Mouse (Mus musculus): Measurements from ENCODE around the gene Panx2.

GRCm38 (mm10) chr15:89074613-89075477, 15.3 kb downstream of the Panx2 start, which contains the start of gene Trabd:
- TF ChIP-seq CTCF (conservative IDR thresholded peaks at IDR 0.05 in 1 of 2, IDR thresholded peaks at IDR 0.05 in 1 of 2; ENCODE audit: low read depth in 2 of 2, low read length in 2 of 2) (no peak), NELFE (IDR thresholded peaks at IDR 0.05; ENCODE audit: low read depth, low read length) (no peak), KAT2A (IDR thresholded peaks at IDR 0.05; ENCODE audit: insufficient replicate concordance, low read length) (no peak), SMC3 (IDR thresholded peaks at IDR 0.05; ENCODE audit: low read depth, low read length) (no peak), ETS1 (conservative IDR thresholded peaks at IDR 0.05; ENCODE audit: low read depth, low read length) (no peak), ZC3H11A (IDR thresholded peaks at IDR 0.05; ENCODE audit: low read depth, low read length) (no peak), POLR2A (IDR thresholded peaks at IDR 0.05; ENCODE audit: low read depth, low read length) (no peak), BHLHE40 (IDR thresholded peaks at IDR 0.05; ENCODE audit: low read depth, low read length) (no peak), USF2 (conservative IDR thresholded peaks at IDR 0.05; ENCODE audit: low read depth, low read length) (no peak), HCFC1 (IDR thresholded peaks at IDR 0.05; ENCODE audit: low read depth, low read length) (no peak), MAZ (IDR thresholded peaks at IDR 0.05; ENCODE audit: low read depth, low read length) (no peak), MAFK (IDR thresholded peaks at IDR 0.05; ENCODE audit: insufficient replicate concordance, low read length) (no peak), JUN (IDR thresholded peaks at IDR 0.05; ENCODE audit: insufficient read depth, low read depth, low read length) (no peak), EP300 (IDR thresholded peaks at IDR 0.05; ENCODE audit: low read length) (no peak)
